Mouse (Mus musculus): ENCODE measurements at regions not wholly inside any gene's neighbourhood (a gene's known extent, or its start where the extent isn't known, plus 50 kb on each side); places are given as distances from the start of the nearest gene placed in this dataset.

GRCm38 (mm10) chr14:88410722-88411437 lies 60.3 kb downstream of the Pcdh20 start:
- Histone ChIP-seq H3K4me3 (no peak overlapping the region), H3K79me2 (replicated peaks; ENCODE audit: control insufficient read depth, insufficient read depth, low read length) (no peaks in the 10 kb centered on the region), H3K36me3 (ENCODE audit: control insufficient read depth, insufficient read depth, low read length) (no peaks in the 10 kb centered on the region), H3K27me3 (ENCODE audit: control insufficient read depth, insufficient read depth, low read length) (no peaks in the 10 kb centered on the region), H3K27ac (no peak overlapping the region), H3K4me1 (ENCODE audit: control insufficient read depth, insufficient read depth, low read length) (no peaks in the 10 kb centered on the region), H3K9ac (ENCODE audit: low read depth, low read length) (no peak overlapping the region)
- TF ChIP-seq EP300 (IDR thresholded peaks at IDR 0.05; ENCODE audit: insufficient read depth, low read depth, low read length), result no peak
- no peak for TF ChIP-seq POLR2A (IDR thresholded peaks at IDR 0.05; ENCODE audit: insufficient read depth, low read depth, low read length)
- no peak for TF ChIP-seq CTCF (IDR thresholded peaks at IDR 0.05)
- no peak for DNase-seq
- 71% methylated on average over 1 of the region's 1 CpGs for WGBS
- intact Hi-C loops (cut with DNase I), result no loop called here

GRCm38 (mm10) chr14:88399270-88399669 lies 71.9 kb downstream of the Pcdh20 start:
- H3K79me2 ChIP-seq (replicated peaks; ENCODE audit: control insufficient read depth, insufficient read depth, low read length), result no peaks in the 10 kb centered on the region
- H3K9ac ChIP-seq (ENCODE audit: low read depth, low read length), result no peak overlapping the region
- no peak for DNase-seq
- H3K27me3 ChIP-seq (ENCODE audit: control insufficient read depth, insufficient read depth, low read length), result no peaks in the 10 kb centered on the region
- H3K4me3 ChIP-seq, result no peak overlapping the region
- 6% methylated on average over 1 of the region's 1 CpGs for WGBS
- intact Hi-C loops (cut with DNase I), result no loop called here
- no peak for TF ChIP-seq CTCF (IDR thresholded peaks at IDR 0.05)
- TF ChIP-seq POLR2A (IDR thresholded peaks at IDR 0.05; ENCODE audit: insufficient read depth, low read depth, low read length), result no peak
- TF ChIP-seq EP300 (IDR thresholded peaks at IDR 0.05; ENCODE audit: insufficient read depth, low read depth, low read length), result no peak
- no peaks in the 10 kb centered on the region for H3K4me1 ChIP-seq (ENCODE audit: control insufficient read depth, insufficient read depth, low read length)
- no peaks in the 10 kb centered on the region for H3K36me3 ChIP-seq (ENCODE audit: control insufficient read depth, insufficient read depth, low read length)
- H3K27ac ChIP-seq, result no peak overlapping the region

GRCm38 (mm10) chr14:88397187-88397586 lies 74.0 kb downstream of the Pcdh20 start:
- Histone ChIP-seq H3K27me3 (ENCODE audit: control insufficient read depth, insufficient read depth, low read length) (no peaks in the 10 kb centered on the region), H3K79me2 (replicated peaks; ENCODE audit: control insufficient read depth, insufficient read depth, low read length) (no peaks in the 10 kb centered on the region), H3K4me3 (no peak overlapping the region), H3K36me3 (ENCODE audit: control insufficient read depth, insufficient read depth, low read length) (no peaks in the 10 kb centered on the region), H3K4me1 (ENCODE audit: control insufficient read depth, insufficient read depth, low read length) (no peaks in the 10 kb centered on the region), H3K9ac (ENCODE audit: low read depth, low read length) (no peak overlapping the region), H3K27ac (no peak overlapping the region)
- intact Hi-C loops (cut with DNase I), result no loop called here
- no peak for DNase-seq
- TF ChIP-seq POLR2A (IDR thresholded peaks at IDR 0.05; ENCODE audit: insufficient read depth, low read depth, low read length) (no peak), CTCF (IDR thresholded peaks at IDR 0.05) (no peak), EP300 (IDR thresholded peaks at IDR 0.05; ENCODE audit: insufficient read depth, low read depth, low read length) (no peak)

GRCm38 (mm10) chr14:88395016-88395415 lies 76.2 kb downstream of the Pcdh20 start:
- intact Hi-C loops (cut with DNase I), result no loop called here
- Histone ChIP-seq H3K9ac (ENCODE audit: low read depth, low read length) (no peak overlapping the region), H3K36me3 (ENCODE audit: control insufficient read depth, insufficient read depth, low read length) (no peaks in the 10 kb centered on the region), H3K4me1 (ENCODE audit: control insufficient read depth, insufficient read depth, low read length) (no peaks in the 10 kb centered on the region), H3K79me2 (replicated peaks; ENCODE audit: control insufficient read depth, insufficient read depth, low read length) (no peaks in the 10 kb centered on the region), H3K4me3 (no peak overlapping the region), H3K27me3 (ENCODE audit: control insufficient read depth, insufficient read depth, low read length) (no peaks in the 10 kb centered on the region), H3K27ac (no peak overlapping the region)
- no peak for DNase-seq
- no peak for TF ChIP-seq POLR2A (IDR thresholded peaks at IDR 0.05; ENCODE audit: insufficient read depth, low read depth, low read length)
- no peak for TF ChIP-seq EP300 (IDR thresholded peaks at IDR 0.05; ENCODE audit: insufficient read depth, low read depth, low read length)
- 27% methylated on average over 4 of the region's 4 CpGs for WGBS

GRCm38 (mm10) chr14:88384553-88384952 lies 86.6 kb downstream of the Pcdh20 start:
- Histone ChIP-seq H3K9ac (ENCODE audit: low read depth, low read length) (no peak overlapping the region), H3K4me1 (ENCODE audit: control insufficient read depth, insufficient read depth, low read length) (no peaks in the 10 kb centered on the region), H3K27ac (no peak overlapping the region), H3K36me3 (ENCODE audit: control insufficient read depth, insufficient read depth, low read length) (no peaks in the 10 kb centered on the region), H3K79me2 (replicated peaks; ENCODE audit: control insufficient read depth, insufficient read depth, low read length) (no peaks in the 10 kb centered on the region), H3K27me3 (ENCODE audit: control insufficient read depth, insufficient read depth, low read length) (no peaks in the 10 kb centered on the region), H3K4me3 (no peak overlapping the region)
- intact Hi-C loops (cut with DNase I), result no loop called here
- WGBS, result 66% methylated on average over 2 of the region's 2 CpGs
- TF ChIP-seq CTCF (IDR thresholded peaks at IDR 0.05), result no peak
- TF ChIP-seq POLR2A (IDR thresholded peaks at IDR 0.05; ENCODE audit: insufficient read depth, low read depth, low read length), result no peak
- TF ChIP-seq EP300 (IDR thresholded peaks at IDR 0.05; ENCODE audit: insufficient read depth, low read depth, low read length), result no peak
- no peak for DNase-seq

- Histone ChIP-seq H3K9ac (ENCODE audit: low read depth, low read length) (no peak overlapping the region), H3K27me3 (ENCODE audit: control insufficient read depth, insufficient read depth, low read length) (no peaks in the 10 kb centered on the region), H3K4me3 (no peak overlapping the region), H3K79me2 (replicated peaks; ENCODE audit: control insufficient read depth, insufficient read depth, low read length) (no peaks in the 10 kb centered on the region), H3K36me3 (ENCODE audit: control insufficient read depth, insufficient read depth, low read length) (no peaks in the 10 kb centered on the region; the same call in 1 of the 2 replicates), H3K27ac (no peak overlapping the region), H3K4me1 (ENCODE audit: control insufficient read depth, insufficient read depth, low read length) (no peaks in the 10 kb centered on the region)
- TF ChIP-seq EP300 (IDR thresholded peaks at IDR 0.05; ENCODE audit: insufficient read depth, low read depth, low read length) (no peak), CTCF (IDR thresholded peaks at IDR 0.05) (no peak), POLR2A (IDR thresholded peaks at IDR 0.05; ENCODE audit: insufficient read depth, low read depth, low read length) (no peak)
- 28% methylated on average over 4 of the region's 4 CpGs for WGBS
- no peak for DNase-seq
- intact Hi-C loops (cut with DNase I), result no loop called here
Observed at GRCm38 (mm10) chr14:88347177-88347576, 124.0 kb downstream of the Pcdh20 start.
